Mouse (Mus musculus) c-Kit-positive CD71-positive TER-119-negative erythroid progenitor cells, embryonic 14.5 days (primary cell): ENCODE measurements around the gene Sox10.

Experiments
- DNase-seq: peaks from one replicate; pipeline ENCODE4 v3.0.0-alpha.2; 2013; ENCODE audit warnings: low read depth

Sox10 gene

DNA sequence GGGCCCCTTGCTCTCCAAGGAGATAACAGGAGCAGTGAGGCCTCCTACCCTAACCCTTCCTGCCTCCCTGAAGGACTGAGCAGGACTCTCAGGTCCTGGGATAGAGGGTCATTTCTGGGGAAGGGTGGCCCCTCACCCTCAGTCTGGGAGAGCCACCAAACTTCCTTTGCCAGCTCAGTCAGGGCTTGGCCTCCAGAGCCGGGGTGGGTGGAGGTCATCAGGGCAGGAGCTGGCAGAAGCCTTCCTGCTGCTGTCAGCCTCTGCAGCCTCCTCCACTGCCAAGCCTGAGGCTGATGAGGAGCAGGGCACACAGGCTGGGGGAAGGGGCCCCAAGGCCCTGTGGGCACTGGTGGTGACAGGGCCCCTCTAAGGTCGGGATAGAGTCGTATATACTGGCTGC lies 9.5 kb downstream of the Sox10 start:
- DNase-seq: no peak

DNA sequence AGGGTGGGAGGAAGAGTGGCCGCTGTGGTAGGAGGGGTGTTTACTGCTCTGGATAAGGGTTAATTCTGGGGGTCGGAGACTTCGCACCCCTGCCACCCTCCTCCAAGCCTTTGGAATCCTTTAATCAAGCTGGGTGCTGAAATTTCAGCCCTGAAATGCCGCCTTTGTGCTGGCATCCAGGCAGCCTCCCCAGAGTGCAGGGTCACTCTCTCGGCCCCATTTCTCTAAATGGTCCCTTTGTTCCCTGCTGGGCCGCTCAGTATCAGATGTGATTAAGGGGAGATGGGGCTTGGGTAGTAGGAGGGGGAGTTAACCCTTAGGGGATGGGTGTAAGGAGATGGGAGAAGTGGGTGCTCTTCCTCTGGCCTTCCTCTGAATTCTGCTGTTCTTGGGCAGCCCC lies 12.3 kb downstream of the Sox10 start:
- no peak for DNase-seq

DNA sequence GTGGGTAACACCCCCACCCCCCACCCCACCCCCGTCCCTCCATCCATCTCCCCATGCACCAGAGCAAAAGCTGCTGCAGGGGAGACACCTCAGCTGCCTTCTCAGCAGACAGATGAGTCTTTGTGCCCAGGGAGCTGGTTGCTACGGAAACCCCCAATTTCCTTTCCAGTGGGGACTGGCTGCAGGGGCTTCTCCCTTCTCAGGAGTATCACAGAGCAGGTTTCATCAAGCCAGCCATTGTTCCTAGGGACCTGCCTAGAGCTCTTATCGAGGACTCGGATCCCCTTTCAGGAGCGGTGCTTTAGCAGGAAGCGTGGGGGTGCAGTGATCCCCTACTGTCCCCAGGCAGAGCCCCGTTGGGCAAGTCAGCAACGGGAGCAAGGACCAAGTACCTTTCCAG lies 13.2 kb downstream of the Sox10 start:
- DNase-seq: no peak

DNA sequence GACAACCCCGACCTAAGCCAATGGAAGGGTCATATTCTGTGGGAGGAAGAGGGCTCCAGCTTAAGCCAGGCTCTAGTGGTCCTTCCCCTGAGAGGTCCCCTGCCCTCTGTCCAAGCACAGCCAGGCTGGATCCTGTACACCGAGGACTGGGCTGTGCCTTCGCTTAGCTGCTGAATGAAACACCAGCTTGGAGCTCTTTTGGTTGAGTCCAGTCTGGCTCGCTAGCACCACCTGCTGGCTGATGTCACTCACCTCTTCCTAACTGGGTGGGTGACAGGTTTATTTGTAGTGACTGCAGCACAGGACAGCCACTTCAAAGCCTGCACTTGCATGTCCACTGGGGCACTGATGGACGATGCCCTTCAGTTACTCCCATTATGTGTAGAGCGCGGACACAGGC lies 16.5 kb downstream of the Sox10 start:
- DNase-seq: peak; percentile 62

DNA sequence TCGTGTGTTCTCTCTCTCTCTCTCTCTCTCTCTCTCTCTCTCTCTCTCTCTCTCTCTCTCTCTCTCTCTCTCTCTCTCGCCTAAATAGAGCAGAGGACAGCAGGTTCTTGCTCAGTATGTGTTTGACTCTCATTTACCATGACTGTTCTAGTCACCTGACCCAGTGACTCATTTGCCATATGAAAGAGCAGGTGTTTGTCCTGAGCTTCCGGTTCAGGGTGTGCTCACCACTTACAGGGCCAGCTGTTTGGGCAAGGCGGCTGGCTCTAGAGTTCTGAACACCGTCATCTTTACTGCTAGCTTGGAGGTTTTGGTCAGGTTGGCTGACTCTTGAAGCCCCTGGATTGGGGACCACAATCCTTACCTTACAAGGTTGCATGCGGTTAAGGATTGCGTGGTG lies 19.5 kb downstream of the Sox10 start:
- DNase-seq: no peak

DNA sequence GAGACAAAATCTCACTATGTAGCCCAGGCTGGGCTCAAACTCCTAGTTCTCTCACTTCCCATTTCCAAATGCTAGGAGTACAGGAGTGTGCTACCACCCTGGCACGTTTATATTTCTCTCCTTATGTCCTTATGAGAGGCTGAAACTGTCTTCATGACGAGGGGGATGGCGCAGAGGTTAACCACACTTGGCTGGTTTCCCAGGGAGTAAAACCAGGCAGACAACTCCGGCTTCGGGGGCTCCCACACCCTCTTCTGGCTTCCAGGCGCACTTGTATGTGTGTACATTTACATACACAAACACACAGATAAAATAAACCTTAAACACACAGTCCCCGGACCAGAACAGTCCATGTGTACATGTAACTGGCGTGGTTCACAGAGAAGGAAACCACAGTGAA lies 21.0 kb downstream of the Sox10 start:
- DNase-seq: no peak

DNA sequence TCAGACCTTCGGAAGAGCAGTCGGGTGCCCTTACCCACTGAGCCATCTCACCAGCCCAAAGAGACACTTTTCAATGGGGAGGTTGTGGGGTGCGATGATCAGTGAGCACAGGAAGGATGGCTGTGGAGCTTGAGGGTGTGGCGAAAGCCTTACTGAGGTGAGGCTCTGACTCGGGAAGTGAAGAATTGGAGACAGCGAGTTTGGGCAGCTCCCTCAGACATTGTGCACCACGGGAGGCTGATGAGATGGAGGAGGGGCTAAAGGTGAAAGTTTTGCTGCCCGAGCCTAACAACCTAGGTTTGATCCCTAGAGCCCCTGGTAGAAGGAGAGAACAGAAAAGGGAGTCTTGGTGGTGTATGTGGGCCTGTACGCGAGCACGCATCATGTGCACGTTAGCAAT lies 21.7 kb downstream of the Sox10 start:
- DNase-seq: no peak

DNA sequence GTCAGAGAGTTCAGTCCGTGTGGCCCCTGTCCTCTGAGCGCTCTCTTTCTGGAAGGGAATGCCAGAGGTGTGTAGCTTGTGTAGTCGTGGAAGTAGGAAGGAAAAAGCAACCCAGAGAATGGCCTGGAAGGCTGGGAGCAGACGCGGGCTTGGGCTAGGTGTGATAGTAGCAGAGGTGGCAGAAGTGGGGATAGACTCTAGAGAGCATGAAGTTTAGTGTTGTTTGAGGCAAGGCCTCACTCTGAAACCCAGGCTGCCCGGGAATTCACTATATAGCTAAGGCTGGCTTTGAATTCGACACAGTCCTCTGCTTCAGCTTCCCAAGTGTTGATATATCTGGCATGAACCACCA lies 23.5 kb downstream of the Sox10 start:
- DNase-seq: peak; percentile 21

DNA sequence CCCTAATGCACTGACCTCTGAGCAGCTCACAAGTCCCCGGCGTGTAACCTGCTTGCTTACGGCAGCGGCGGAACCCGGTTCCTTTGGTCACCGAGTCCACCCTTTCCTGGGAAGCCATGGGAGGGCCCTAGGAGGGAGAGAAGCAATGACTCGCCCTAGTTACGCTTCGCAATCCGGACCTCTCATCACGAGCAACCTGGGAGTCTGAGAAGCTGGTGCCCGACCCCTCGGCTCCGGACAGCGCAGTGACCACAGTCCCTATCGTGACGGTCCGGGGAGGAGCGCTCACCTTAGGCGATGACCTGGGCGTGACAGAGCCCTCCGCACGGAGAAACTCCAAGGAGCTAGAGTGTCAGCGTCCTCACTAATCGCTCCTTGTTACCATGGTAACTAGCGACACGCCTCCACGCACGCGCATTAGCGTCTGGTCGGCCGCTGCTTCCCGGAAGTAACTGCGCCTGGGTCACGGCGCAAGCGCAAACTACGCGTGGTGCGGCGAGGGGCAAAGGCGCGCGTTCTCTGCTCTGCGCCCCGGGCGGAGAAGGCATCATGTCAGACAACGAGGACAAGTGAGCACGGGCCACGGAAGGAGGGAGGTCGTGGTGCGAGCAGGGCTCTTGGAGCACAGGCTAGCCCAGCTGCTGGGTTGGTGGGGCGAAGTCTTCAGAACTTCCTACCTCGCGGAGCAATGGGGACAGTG lies 24.0 kb downstream of the Sox10 start, which contains the start of the genes Polr2f and 1700088E04Rik:
Polr2f (plus strand) TSS at position 144 of the 700 bp plus-strand sequence.
1700088E04Rik (minus strand) TSS at position 388 of the 700 bp plus-strand sequence.
- peak; percentile 96 for DNase-seq

DNA sequence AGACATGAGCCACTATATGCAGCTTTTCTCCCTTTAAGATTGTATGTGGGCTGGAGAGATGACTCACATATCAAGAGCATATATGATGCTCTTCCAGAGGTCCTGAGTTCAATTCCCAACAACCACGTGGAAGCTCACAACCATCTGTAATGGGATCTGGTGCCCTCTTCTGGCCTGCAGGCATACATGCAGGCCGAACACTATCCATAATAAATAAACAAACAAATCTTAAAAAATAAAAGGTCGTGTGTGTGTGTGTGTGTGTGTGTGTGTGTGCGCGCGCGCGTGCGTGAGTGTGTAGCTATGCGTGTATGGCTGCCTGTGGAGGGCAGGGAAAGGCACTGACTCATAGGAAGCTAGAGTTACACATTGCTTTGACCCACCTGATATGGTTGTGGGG lies 25.4 kb downstream of the Sox10 start:
- no peak for DNase-seq

DNA sequence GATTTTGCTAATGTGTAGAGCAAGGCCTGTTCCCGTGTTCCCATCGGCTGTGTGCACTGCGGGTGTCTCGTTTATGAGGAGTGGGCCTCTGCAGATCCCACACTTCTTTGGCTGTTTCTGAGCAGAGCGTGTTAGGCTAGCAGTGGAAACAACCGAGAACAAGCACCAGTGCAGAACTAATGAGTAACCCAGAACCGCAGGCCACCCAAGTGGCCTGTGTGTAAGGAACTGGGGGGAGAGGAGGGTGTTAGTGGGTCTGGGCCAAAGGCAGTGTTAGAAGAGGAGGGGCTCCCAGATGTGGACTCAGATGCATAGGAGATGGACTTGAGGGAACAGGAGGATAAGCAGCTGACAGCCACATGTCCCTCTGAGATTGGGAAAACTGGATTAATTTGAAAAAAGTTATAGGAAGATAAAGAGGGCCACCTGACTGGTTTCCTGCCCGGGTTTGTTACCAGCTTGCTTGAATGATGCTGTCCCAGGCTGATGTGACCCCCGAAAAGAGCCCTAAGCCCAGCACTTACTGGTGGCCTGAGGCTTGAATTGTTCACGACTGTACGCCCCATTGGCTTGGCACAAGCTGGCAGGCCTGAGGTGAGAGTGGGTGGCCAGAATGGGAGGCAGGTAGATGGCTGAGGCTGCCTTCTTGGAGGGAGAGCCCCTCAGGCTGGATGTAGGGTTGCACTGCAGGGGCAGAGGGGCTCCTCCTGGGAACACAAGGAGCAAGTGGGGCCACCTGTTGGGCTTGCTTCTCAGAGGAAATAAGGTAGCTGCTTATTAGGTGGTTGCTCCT lies 29.1 kb downstream of the Sox10 start:
- DNase-seq: no peak

DNA sequence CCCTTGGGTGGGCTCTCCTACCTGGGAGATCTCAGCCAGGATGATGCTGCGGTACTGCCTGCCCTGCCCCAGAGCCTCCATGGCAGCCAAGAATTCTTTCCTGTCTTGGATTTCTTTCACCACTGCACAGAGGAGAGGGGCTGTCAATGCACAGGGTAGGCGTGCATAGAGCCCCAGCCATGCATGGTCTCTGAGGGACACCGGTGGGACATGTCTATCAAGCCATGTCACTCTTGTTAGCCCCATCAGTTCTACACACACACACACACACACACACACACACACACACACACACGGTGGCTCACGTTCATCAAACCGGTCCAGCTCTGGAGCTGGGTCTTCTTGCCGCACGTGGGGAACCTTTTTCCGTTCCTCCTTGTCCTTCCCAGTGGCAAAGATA lies 29.7 kb downstream of the Sox10 start:
- DNase-seq: no peak

DNA sequence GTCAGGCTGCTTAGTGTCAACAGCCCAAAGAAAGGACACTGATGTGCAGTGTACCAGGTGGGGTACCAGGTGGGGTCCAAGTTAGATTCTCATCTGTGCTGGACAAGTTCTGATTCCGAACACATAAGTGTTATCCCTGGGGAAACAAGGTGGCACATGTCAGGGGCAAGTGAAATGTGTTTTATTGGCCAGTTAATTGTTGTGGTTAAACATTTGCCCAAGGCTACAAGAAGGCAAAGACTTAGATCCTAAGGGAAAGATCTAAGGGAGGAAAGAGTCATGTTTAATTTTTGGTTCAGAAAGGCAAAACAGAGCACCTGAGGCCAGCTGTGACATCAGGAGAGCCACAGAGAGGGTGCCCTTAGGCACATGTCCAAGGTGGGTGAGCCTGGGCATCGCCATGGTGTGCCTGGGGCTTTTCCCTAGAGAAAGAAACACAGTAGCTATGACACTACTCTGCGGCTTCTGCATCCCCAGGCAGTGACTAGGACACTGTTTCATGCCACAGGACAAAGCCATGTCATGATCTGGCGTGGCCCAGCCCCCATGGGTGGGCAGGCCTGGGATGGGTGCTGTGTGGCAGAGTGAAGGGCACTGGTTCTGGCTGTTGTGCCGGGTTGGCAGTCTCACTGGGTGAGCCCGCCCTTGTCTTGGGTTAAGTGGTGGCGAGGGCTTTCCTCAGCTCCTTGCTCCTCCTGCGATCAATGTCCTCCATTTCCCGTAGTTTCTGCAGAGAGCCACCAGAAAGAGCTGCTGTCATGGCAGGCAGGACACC lies 30.4 kb downstream of the Sox10 start:
- no peak for DNase-seq

DNA sequence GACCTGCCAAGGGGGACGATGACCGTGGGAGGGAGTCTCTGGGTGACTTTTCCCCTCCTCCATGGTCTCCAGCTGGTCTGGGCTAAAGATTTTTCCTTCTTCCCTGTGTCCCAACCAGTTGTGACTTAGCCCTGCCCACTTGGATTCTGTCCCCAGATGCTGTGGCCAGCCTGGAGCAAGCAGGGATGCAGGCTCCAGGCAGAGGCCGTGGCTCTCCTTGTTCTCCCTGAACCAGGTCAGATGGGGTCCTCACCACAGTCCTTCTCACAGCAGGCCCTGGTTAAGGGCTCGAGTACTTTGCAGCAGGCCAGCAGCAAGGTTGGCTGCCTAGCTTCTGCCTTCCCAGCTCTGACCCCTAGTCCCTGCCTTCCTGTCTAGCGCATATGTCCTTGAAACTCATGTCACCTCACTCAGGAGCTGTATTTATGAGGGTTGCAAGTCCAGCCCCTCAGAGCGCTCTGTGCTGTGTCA lies 31.8 kb downstream of the Sox10 start:
- DNase-seq: no peak

DNA sequence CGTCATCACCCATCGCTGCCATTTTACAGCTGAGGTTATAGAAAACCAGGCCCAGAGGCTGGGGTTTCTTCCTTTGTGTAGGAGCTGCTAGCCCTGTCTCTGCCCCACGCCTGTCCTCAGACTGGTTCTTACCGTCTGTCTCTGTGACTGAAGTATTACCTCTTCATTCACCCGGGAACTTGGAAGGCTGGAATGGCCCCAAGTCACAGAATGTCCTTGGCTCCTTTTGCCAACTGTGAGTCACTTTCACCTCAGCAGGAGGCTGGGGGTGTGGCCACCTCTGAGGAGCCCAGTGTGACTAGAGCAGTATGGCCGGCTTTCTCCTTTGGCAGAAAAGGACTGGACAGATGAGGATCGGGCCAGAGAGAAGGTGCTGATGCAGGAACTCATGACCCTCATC lies 33.6 kb downstream of the Sox10 start:
- DNase-seq: no peak

DNA sequence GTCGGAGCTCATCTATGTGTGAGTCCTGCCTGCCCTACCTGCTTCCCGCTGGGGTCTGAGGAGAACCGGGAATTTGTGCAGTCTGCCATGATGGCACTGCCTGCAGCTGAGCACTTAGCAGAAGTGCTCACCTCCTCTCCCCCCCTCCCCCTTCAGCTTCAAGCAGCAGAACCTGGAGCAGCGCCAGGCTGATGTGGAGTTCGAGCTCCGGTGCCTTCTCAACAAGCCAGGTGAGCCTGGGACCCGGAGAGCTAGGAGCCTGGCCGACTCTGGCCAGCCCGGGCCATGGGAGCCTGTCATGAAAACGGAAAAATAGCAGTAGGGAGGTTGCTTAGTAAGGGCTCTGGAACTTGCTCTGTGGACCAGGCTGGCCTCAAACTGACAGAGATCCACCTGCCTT lies 34.3 kb downstream of the Sox10 start:
- no peak for DNase-seq

DNA sequence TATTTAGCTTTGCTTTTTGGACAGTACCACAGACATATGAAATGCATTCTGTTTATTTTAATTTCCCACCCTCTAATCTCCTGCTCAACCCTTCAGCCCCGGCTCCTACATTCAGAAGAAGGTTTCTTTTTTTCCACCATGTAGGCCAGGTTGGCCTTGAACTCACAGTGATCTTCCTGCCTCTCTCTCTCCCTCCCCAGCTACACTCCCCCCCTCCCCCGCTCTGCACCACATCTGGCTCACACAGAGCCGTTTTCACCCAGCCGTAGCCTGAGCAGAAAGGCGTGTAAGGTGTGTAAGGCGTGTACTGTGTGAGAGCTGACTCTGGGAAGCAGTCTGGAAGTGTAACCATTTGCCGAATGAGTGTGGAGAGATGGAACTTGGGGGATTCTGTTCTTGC lies 35.7 kb downstream of the Sox10 start:
- no peak for DNase-seq

DNA sequence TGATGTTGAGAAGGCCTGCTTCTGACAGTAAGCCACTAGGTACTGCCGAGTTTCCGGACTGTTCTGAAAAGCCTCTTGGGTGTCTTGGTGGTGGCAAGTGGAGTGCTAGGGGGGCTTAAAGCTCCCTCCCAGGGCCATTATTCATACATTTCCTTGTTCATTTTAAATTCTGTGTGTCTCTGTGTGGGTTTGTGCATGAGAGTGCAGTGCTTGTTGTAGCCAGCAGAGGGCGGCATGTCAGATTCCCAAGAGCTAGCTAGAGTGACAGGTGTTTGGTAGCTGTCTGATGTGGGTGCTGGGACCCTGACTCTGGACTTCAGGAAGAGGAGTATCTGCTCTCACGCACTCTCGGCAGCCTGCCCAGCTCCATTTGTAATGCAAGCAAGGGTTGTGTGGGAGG lies 36.8 kb downstream of the Sox10 start:
- DNase-seq: no peak

DNA sequence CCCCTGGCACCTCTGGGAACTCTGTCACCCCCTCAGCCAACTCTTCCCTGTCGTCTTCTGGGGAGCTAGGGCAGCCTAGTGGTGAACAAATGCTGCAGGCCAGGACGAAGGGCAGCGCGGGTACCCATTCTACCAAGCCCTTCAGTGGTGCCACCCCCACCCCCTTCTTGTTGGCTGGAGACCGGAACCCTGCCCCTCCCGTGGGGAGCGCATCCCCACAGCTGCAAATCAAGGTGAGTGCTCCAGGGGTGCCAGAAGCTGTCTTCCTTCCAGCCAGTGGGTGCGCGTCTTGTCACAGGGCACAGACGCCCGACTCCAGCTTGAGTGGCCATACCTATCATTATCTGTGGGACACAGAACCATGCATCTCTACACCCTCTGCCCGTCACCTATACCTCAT lies 37.9 kb downstream of the Sox10 start:
- no peak for DNase-seq

DNA sequence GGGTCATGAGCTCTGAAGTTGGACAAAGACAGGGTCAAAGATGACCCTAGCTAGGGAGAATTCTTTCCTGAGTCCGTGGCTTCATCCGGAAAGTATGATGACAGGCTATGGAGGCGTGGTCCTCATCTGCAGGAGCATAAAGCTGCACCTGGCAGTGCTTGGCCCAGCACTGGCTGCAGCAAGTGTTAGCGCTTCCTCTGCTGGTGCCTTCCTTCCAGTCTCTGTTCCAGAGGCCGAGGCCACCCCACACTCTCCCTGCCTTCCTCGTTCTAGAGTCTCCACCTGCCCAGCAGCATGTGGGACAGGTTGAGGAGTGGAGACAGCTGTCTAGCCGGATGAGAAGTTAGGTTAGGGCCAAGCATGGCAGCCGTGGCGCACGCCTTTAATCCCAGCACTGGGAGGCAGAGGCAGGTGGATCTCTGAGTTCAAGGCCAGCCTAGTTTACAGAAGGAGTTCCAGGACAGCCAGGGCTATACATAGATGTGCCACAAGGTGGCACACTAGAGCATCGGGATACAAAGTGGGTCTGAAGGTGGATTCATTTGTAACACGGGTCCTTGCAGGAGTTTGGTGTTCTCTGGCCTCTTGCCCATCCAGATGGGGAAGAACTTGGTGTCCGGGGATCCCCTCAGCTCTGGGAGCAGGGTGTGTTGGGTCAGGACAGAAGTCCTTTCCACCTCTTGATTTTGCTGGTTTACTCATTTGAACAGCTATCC lies 38.7 kb downstream of the Sox10 start:
- DNase-seq: no peak

DNA sequence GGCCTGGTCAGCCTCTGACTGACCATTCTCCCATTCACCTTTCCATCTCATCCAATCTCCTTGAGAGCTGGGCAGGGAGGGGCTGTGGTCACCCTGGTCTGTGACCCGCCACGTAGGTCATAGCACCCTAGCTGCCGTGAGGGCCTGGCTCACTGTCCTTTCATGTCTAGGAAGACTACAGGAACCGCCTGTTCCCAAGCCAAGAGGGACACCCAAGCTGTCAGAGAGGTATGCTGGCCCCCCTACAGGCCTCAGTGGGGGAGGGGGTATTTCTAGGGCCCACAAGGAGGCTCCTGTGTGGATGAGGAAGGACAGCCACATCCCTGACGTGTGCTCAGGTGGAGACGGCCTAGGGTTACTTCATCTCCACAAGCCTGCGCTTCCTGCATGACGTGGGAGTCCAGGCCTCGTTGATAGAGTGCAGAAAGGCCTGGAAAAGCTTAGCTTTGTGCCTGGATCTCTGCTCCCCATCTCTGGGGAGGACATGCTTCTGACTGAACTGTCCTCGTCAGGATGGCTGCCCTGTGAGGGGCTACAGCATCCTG lies 40.6 kb downstream of the Sox10 start:
- DNase-seq: no peak

DNA sequence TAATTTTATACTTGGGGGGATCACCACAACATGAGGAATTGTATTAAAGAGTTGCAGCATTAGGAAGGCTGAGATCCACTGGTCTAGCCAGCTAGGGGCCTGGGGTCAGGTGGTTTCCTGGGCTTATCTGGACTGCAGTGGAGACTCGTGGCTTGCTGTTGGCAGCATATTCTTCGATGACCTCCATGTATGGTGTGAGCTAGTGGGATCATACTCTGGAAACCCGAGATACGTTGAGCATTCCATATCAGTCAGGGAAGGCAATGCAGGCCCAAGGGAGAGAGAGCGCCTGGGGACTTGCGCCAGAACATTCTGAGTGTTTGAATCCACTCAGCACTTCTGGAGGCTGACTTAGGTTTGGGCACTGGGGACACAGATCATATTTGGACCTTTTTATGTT lies 41.3 kb downstream of the Sox10 start:
- no peak for DNase-seq
